Mouse (Mus musculus): ENCODE results near the gene Pdha1. TPM values are rescaled to one million over a fixed set of nuclear protein-coding genes. Genes with fewer than 3 reads are reported as not detected.

The Pdha1 gene
- polyA plus RNA-seq, 1 experiment from 2014 or later = 117 TPM

DNA sequence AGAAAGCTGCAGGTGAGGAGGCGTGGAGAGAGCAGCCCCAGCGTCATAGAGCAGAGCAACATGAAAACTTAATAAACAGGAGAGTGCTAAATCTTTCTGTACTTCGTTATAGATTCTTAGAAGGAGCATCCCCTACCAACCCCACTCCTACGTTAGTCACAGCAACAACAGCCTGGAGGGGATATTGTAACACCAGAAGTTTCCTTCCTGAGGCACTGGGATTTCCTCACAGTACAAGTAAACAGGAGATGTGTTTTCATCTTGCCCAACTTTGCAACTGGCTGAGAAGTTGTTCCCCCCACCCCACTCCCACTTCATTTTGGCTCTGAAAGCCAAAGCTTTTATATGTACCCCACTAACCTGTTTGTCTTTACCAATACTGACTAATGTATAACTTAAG is 30.4 kb downstream of the Pdha1 start:
- H3K9me3 ChIP-seq (ENCODE audit: control insufficient read depth, low read length) = no peaks in the 10 kb centered on the region
- no peak overlapping the region for H3K27ac ChIP-seq (ENCODE audit: low read depth, low read length)
- WGBS = 57% methylated on average over 4 of the region's 4 CpGs
- no peak overlapping the region for H3K9ac ChIP-seq (ENCODE audit: low read depth, low read length)
- ATAC-seq (replicated peaks; ENCODE audit: low FRiP score) (no peak), DNase-seq (ENCODE audit: low spot score) (no peak)
- peaks cover 4% of the 10 kb centered on the region; the same call in 1 of the 2 replicates for H3K27me3 ChIP-seq (replicated peaks; ENCODE audit: control insufficient read depth, insufficient read depth, low read length)
- no peaks in the 10 kb centered on the region for H3K4me1 ChIP-seq (replicated peaks; ENCODE audit: control insufficient read depth, insufficient read depth, low read length)
- H3K4me2 ChIP-seq = no peak overlapping the region
- no peaks in the 10 kb centered on the region for H3K36me3 ChIP-seq (ENCODE audit: control insufficient read depth, insufficient read depth, low read length)
- H3K4me3 ChIP-seq (ENCODE audit: low read depth, low read length) = no peak overlapping the region

DNA sequence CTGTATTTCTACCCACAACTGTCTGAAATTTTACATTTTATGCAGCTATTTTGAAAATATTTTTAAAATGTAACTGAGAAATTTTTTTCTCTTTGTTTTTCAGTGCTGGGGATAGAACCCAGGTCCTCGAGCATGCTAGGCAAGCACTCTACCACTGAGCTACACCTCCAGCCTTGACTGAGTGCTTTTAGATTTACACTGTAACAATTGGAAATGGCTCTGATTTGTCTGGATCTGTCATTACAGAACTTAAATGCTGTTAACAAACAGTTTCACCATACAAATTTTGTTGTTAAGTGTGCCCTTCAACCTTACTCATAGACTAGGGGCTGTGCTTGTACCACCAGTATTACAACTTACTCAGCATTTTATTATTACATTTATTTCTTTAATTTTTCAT is 46.2 kb downstream of the Pdha1 start:
- Histone ChIP-seq H3K4me1 (replicated peaks; ENCODE audit: control insufficient read depth, insufficient read depth, low read length) (no peaks in the 10 kb centered on the region), H3K4me3 (ENCODE audit: low read depth, low read length) (no peak overlapping the region), H3K4me2 (no peak overlapping the region), H3K9me3 (ENCODE audit: control insufficient read depth, low read length) (no peaks in the 10 kb centered on the region), H3K27me3 (replicated peaks; ENCODE audit: control insufficient read depth, insufficient read depth, low read length) (no peaks in the 10 kb centered on the region), H3K36me3 (ENCODE audit: control insufficient read depth, insufficient read depth, low read length) (no peaks in the 10 kb centered on the region), H3K9ac (ENCODE audit: low read depth, low read length) (no peak overlapping the region), H3K27ac (ENCODE audit: low read depth, low read length) (no peak overlapping the region)
- DNase-seq (ENCODE audit: low spot score) (no peak), ATAC-seq (replicated peaks; ENCODE audit: low FRiP score) (no peak)
- 58% methylated on average over 1 of the region's 1 CpGs for WGBS

Other genes with a start within 250 kb of the Pdha1 start
- gene Map3k15, start 150.0 kb downstream of the Pdha1 start, polyA plus RNA-seq (2014; fragmentation: Nextera tagmentation; extraction: Ambion mirVana) = 0.18 and 0.22 TPM in 2 replicates

Measured in liver, embryonic 11.5 days (tissue).